Mouse (Mus musculus) stomach, postnatal 0 days (tissue): ENCODE results near the gene Ggt5. TPM values are rescaled to one million over a fixed set of nuclear protein-coding genes. Genes with fewer than 3 reads are reported as not detected.

Source experiments
- ATAC-seq: fragments of 200-750 bp; cut with Nextera tagmentation; 2 replicates; pipeline ENCODE4 v1.8.0; 2017; ENCODE audit not compliant: low FRiP score, low TSS enrichment
- DNase-seq: peaks from one replicate; pipeline ENCODE4 v3.0.0-alpha.2; 2016; ENCODE audit warnings: low spot score
- H3K27ac ChIP-seq: fragments of 300-500 bp; sonication (generic); replicated peaks from 2 replicates; pipeline ENCODE4 v1.5.1; 2014; ENCODE audit warnings: mild to moderate bottlenecking, control low read depth
- H3K27me3 ChIP-seq: fragments of 300-500 bp; sonication (generic); 2 replicates; pipeline ENCODE4 v1.6.1; 2014; ENCODE audit warnings: low read length; ENCODE audit not compliant: control insufficient read depth, insufficient read depth
- H3K36me3 ChIP-seq: fragments of 300-500 bp; sonication (generic); 2 replicates; pipeline ENCODE4 v1.6.1; 2014; ENCODE audit warnings: low read length, mixed read lengths; ENCODE audit not compliant: control insufficient read depth, insufficient read depth
- H3K4me1 ChIP-seq: fragments of 300-500 bp; sonication (generic); replicated peaks from 2 replicates; pipeline ENCODE4 v1.6.1; 2014; ENCODE audit warnings: antibody characterized with exemption; ENCODE audit not compliant: control insufficient read depth, insufficient read depth
- H3K4me2 ChIP-seq: fragments of 300-500 bp; sonication (generic); replicated peaks from 2 replicates; pipeline ENCODE4 v1.6.1; 2014; ENCODE audit warnings: low read depth, mild to moderate bottlenecking, control low read depth, moderate library complexity
- H3K4me3 ChIP-seq: fragments of 300-500 bp; sonication (generic); 2 replicates; pipeline ENCODE4 v1.5.1; 2014; ENCODE audit warnings: low read depth, low read length, control low read depth
- H3K9ac ChIP-seq: fragments of 300-500 bp; sonication (generic); 2 replicates; pipeline ENCODE4 v1.6.1; 2014; ENCODE audit warnings: mild to moderate bottlenecking, low read length, control low read depth, mixed read lengths
- H3K9me3 ChIP-seq: fragments of 300-500 bp; sonication (generic); 2 replicates; pipeline ENCODE4 v1.6.1; 2016; ENCODE audit warnings: low read length; ENCODE audit not compliant: control insufficient read depth
- CTCF ChIP-seq: IDR thresholded peaks from 2 replicates; pipeline ENCODE4 v1.5.1; 2016; ENCODE audit warnings: antibody characterized with exemption, low read depth, mild to moderate bottlenecking, moderate library complexity
- EP300 ChIP-seq: optimal IDR thresholded peaks from 2 replicates; pipeline ENCODE3; 2016; ENCODE audit warnings: antibody characterized with exemption
- WGBS: fragments of 180-500 bp; shearing (Covaris S2); extraction: QIAGEN DNeasy Blood & Tissue Kit; methylation state at CpG from one replicate; pipeline ENCODE4 v1.1.7; 2014; 5-methylcytosine and 5-hydroxymethylcytosine counted together
- polyA plus RNA-seq: library from polyadenylated mRNA; unstranded; fragments of >200 nt; fragmentation: Nextera tagmentation; extraction: Ambion mirVana; gene quantifications from 2 replicates; pipeline ENCODE4 v1.2.1, GENCODE M21; 2015

Gene Ggt5
- polyA plus RNA-seq, result 2.6 and 2.8 TPM in 2 replicates

- Histone ChIP-seq H3K27me3 (no peaks in the 10 kb centered on the region), H3K27ac (peak within 1 kb of the TSS; percentile 67), H3K36me3 (no peaks in the 10 kb centered on the region), H3K9me3 (no peaks in the 10 kb centered on the region), H3K4me3 (peak within 1 kb of the TSS; percentile 23), H3K9ac (peak within 1 kb of the TSS; percentile 13; the same call in 1 of the 2 replicates), H3K4me1 (0 out of 2 replicates have a peak, but pooled peaks cover 5% of the 10 kb centered on the region), H3K4me2 (peak within 1 kb of the TSS; percentile 13)
- no peak for TF ChIP-seq EP300
- TF ChIP-seq CTCF, result no peak
- DNase-seq (peak; percentile 43), ATAC-seq (peak; percentile 44; the same call in 1 of the 2 replicates)
- WGBS, result 7% methylated on average over 5 of the region's 5 CpGs
These were observed at the start of gene Ggt5 for GRCm38 (mm10) chr10:75589129-75589528. TSS of gene Ggt5 (plus strand) at chr10:75589340.

DNA sequence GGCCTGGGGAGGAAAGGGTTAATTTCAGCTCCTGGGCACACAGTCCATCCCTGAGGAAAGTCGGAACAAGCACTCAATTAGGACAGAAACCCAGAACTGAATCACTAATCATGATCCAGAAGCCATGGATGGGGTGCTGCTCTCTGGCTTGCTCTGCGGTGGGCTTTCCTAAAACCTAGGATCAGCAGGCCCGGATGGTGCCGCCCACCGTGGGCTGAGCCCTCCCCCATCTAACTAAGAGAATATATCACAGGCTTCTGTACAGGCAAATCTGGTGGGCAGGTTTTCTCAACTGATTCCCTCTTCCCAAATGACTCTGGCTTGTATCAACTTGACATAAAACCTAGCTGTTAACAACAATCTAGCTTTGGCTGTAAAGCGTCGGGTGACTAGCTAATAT, 41.2 kb upstream of the Ggt5 start:
- Histone ChIP-seq H3K9ac (no peak overlapping the region), H3K9me3 (no peaks in the 10 kb centered on the region), H3K4me1 (no peaks in the 10 kb centered on the region), H3K27ac (no peak overlapping the region), H3K27me3 (no peaks in the 10 kb centered on the region), H3K4me2 (no peak overlapping the region), H3K4me3 (no peak overlapping the region), H3K36me3 (no peaks in the 10 kb centered on the region)
- DNase-seq (no peak), ATAC-seq (no peak)
- no peak for TF ChIP-seq CTCF
- 43% methylated on average over 7 of the region's 7 CpGs for WGBS

- H3K4me3 ChIP-seq, result no peak overlapping the region
- TF ChIP-seq CTCF, result no peak
- no peak for TF ChIP-seq EP300
- H3K36me3 ChIP-seq, result no peaks in the 10 kb centered on the region
- H3K27me3 ChIP-seq, result no peaks in the 10 kb centered on the region
- ATAC-seq, result peak; percentile 52; the same call in 1 of the 2 replicates
- 0 out of 2 replicates have a peak overlapping the region, but pooled peaks have one; percentile 1 for H3K4me2 ChIP-seq
- H3K27ac ChIP-seq, result no peak overlapping the region
- no peak overlapping the region for H3K9ac ChIP-seq
- no peaks in the 10 kb centered on the region for H3K4me1 ChIP-seq
- no peak for DNase-seq
- H3K9me3 ChIP-seq, result no peaks in the 10 kb centered on the region
- WGBS, result 37% methylated on average over 14 of the region's 14 CpGs
These were observed 40.7 kb upstream of the Ggt5 start for GRCm38 (mm10) chr10:75548486-75548885.

GRCm38 (mm10) chr10:75549886-75550285, 39.3 kb upstream of the Ggt5 start:
- H3K27me3 ChIP-seq, result no peaks in the 10 kb centered on the region
- no peak overlapping the region for H3K4me2 ChIP-seq
- H3K27ac ChIP-seq, result no peak overlapping the region
- DNase-seq (no peak), ATAC-seq (no peak)
- no peak overlapping the region for H3K4me3 ChIP-seq
- TF ChIP-seq EP300 (no peak), CTCF (no peak)
- WGBS, result 53% methylated on average over 7 of the region's 7 CpGs
- no peaks in the 10 kb centered on the region for H3K36me3 ChIP-seq
- H3K4me1 ChIP-seq, result no peaks in the 10 kb centered on the region
- H3K9me3 ChIP-seq, result no peaks in the 10 kb centered on the region
- no peak overlapping the region for H3K9ac ChIP-seq

GRCm38 (mm10) chr10:75551175-75551574, 38.0 kb upstream of the Ggt5 start:
- H3K4me3 ChIP-seq, result no peak overlapping the region
- ATAC-seq (peak; percentile 55), DNase-seq (no peak)
- TF ChIP-seq CTCF (peak; percentile 42), EP300 (no peak)
- H3K27ac ChIP-seq, result no peak overlapping the region
- no peaks in the 10 kb centered on the region for H3K4me1 ChIP-seq
- no peaks in the 10 kb centered on the region for H3K36me3 ChIP-seq
- H3K27me3 ChIP-seq, result no peaks in the 10 kb centered on the region
- 18% methylated on average over 12 of the region's 12 CpGs for WGBS
- H3K4me2 ChIP-seq, result 0 out of 2 replicates have a peak overlapping the region, but pooled peaks have one; percentile 11
- no peak overlapping the region for H3K9ac ChIP-seq
- no peaks in the 10 kb centered on the region for H3K9me3 ChIP-seq

DNA sequence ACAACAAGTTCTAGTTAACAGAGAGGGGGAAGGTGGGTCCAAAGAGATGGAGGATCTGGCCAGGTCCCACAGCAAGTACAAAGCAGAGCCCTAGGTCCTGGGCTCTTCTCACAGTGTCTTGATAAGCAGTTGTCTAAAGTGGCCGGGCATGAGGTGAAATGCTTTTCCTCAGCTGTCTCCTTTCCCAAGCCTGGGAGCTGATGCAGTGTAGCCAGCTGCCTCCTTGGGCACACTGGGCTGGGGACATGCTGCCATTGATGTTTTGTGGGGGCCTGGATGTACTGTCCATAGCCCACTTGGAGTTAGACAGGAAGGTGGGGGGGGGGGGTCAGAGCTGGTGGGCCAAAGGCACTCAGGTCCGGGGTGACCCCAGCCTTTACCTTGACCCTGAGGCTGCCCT, 37.0 kb upstream of the Ggt5 start:
- TF ChIP-seq CTCF (no peak), EP300 (no peak)
- no peaks in the 10 kb centered on the region for H3K9me3 ChIP-seq
- no peak overlapping the region for H3K4me3 ChIP-seq
- ATAC-seq (no peak), DNase-seq (no peak)
- no peak overlapping the region for H3K9ac ChIP-seq
- no peaks in the 10 kb centered on the region for H3K4me1 ChIP-seq
- H3K36me3 ChIP-seq, result no peaks in the 10 kb centered on the region
- H3K27me3 ChIP-seq, result no peaks in the 10 kb centered on the region
- WGBS, result 68% methylated on average over 2 of the region's 2 CpGs
- H3K27ac ChIP-seq, result no peak overlapping the region
- H3K4me2 ChIP-seq, result no peak overlapping the region
